Mouse (Mus musculus) frontal cortex, postnatal 10 days (tissue): ENCODE measurements at regions not wholly inside any gene's neighbourhood (a gene's known extent, or its start where the extent isn't known, plus 50 kb on each side); places are given as distances from the start of the nearest gene placed in this dataset.

Experiments used
- DNase-seq, 2 experiments: peaks; one replicate each; pipeline ENCODE4 v3.0.0; 2022; ENCODE audit warnings: low spot score in 2 of 2, mixed read lengths in 1 of 2

DNA sequence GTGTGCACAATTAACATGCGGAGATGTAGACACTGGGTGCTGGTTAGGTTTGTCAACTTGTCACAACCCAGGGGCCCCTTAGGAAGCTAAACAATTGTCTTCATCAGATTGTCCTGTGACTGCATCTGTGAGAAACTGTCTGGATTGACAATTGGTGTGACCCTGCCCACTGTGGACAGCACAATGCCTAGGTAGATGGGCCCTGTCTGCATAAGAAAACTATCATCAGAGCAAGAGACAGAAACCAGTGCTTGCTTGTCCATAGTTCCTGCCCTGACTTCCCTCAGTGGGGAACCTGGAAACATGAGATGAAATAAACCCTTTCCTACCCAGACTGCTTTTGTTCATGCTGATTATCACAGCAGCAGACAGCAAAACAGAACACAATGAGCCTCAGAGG, 63.5 kb upstream of the Tyw5 start:
- DNase-seq = no peak

DNA sequence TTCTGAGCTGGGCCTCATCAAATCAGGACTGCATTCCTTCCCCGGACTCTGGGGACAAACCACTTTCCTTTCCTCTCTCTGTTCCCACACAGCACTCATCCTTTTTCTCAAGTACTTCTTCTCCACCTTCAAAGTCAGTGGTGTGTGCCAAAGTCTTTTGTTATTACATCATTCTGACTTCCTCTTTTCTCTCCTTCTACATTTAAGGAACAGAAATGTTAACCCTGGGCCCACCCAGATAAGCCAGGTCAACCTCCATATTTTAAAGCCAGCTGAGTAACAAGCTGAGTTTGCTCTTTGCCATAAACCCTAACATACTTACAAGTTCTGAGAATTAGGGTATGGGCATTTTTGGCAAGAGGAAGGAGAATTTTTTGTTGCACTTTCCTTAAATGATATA, 65.3 kb upstream of the Tyw5 start:
- DNase-seq = no peak

DNA sequence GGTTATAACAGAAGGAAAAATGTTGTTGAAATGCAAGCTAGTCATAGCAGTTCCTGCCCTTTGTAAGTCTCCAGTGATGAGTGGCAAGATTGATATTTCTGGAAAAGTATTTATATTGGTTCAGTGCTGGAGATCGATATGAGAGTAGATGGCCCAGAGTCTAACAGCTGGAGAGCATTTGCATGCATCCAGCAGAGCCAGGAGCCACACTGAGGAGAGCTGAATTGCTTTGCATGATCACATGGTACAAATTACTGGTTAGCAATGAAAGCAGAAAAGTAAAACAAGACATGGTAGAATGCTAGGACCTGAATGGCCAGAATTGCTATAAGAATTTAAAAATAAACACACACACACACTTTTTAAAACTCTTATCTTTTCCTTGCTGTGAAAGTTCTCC, 70.8 kb upstream of the Tyw5 start:
- DNase-seq = no peak

DNA sequence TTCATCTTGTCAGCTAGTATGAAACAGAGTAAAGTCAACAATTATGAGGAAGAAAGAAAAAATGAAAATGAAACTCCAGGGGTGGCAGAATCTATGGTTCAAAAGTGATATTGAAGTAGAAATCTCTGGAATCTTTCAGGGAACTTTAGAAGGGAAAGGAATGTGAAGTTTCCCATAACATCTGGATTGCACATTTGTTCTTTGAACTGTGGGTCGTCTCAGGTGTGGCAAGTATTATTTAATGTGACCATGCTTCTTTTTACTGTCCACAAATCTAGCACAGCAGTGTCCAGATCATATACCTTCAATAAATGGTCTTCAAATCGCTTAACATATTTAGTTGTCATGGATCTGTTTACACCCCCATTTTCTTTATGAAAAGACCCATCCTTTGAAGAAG, 71.2 kb upstream of the Tyw5 start:
- DNase-seq = no peak

DNA sequence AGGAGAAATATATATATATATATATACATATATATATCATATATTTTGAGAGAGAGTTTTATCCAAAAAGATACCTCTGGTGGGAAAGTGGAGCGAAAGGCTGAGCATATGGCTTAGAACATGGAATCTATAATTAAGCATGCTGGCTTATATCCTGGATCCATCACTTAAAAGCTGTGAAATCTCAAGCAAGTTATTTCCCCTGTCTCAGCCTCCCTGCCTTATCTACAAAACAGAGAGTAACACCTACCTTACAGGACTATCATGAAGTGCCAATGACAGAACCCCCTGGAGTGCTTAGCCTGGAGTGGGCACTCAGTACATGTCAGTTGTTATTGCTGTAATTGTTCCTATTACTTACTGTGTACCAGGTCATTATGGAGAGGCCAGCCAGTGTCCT, 71.9 kb upstream of the Tyw5 start:
- DNase-seq = no peak

DNA sequence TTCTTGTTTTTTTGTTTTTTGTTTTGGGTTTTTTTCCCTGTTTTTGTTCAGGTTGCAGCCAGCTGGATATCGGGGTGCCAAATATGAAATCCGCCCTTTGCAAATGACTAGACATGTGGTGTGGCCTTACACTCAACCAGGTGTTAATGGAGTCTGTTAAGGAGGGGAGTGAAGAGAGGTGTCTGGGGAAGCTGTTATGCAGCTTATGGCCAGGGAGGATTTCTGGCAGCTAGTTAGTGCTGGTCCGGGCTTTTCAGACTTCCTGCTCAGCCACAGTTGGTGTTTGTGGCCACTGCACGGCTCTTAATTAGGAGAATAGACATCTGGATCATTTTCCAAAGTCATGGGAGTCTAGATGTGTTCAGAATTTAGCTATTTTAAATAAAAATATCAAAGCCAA, 72.7 kb upstream of the Tyw5 start:
- no peak for DNase-seq

DNA sequence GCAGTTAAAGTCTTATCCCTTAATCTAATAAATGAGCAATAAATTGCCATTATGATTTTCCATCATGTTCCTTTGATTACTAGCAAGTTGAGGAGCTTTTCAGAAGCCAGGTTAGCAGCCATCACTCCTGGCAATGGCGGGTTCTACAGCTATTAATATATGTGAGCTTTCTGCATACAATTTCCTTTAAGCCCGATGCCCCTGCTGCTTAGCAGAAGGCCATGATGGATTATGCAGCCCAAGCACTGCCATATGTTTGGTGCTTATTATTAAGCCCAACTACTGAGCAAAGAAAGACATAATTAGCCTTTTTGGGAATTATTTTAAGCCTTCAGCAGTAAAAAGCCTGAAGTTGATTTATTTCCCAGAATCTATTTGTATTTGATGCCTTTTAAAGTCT, 82.3 kb upstream of the Tyw5 start:
- no peak for DNase-seq

DNA sequence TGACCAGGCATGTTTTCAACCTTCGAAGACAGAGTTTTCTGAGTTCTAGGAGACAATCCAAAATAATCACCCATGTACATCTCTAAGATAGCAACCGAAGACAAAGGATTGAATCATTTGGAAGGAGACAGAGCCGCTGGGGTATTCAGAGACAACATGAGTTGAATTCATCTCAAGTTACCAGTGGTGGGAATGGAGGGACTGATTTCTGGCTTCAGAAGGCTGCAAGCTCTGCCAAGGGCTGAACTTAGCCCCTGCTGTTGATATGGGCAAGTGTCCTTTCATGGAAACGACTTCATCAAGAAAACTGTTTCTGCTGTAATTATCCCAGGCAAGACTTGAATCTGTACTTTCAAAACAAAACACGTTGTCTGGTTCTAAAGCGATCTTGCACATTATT, 82.7 kb upstream of the Tyw5 start:
- DNase-seq = no peak

DNA sequence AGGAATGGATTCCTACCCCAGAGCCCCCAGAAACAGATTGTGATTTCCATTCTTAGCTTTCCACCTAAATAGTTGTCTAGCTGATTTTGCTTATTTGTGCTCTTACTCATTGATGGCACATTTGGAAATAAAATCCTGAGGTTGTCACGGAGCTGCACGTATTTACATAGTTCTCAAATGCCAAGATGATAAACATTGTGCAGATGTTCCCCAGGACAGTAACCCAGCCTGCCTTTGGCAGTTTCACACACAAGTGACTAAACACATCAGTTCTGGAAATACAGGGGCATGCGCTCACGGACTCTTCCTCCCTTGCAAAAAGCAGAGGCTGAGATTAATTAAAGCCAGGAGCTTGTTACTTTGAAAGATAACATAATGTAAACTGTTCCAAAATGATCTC, 83.1 kb upstream of the Tyw5 start:
- no peak for DNase-seq

DNA sequence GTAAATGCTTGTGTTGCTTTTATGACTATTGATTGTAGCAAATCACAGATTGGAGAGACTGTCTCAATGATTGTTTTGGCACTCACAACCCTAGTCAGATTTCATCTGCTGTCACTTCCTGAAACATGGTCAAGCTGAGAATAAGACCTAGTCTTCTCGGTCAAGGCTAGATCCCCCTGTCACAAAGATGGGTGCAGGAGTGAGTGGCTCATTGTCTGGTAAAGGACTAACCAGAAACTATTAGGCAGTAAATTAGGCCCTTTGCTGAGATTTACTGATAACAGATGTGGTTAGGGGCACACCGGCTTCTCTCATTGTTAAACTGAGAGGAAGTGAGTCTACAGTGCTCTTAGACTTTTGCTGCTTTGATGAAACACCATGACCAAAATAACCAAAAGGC, 85.8 kb upstream of the Tyw5 start:
- no peak for DNase-seq

DNA sequence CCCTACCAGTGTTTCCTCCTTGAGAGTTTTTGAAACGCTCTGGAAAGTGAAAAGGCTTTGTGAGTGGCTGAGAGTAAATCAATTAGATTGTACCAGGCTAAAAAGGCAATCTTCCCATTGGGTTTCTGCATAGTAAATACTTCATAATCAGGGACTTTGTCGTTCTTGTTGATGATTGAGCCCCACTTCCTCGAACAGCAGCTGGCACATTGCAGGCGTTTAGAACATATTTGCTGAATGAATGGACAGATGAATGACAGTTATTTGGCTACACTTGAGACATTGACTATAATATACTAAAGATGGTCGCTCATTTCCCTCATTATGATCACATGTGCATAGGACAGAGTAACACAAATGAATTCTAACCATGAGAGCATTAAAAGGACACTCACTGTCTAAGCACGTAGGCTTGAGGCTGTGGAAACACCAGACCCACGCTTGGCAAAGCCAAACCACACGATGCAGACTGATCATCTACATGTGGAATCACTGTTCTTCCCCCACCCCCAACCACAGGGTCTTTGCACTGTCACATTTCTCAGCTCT, 90.7 kb upstream of the Tyw5 start:
- DNase-seq = no peak

DNA sequence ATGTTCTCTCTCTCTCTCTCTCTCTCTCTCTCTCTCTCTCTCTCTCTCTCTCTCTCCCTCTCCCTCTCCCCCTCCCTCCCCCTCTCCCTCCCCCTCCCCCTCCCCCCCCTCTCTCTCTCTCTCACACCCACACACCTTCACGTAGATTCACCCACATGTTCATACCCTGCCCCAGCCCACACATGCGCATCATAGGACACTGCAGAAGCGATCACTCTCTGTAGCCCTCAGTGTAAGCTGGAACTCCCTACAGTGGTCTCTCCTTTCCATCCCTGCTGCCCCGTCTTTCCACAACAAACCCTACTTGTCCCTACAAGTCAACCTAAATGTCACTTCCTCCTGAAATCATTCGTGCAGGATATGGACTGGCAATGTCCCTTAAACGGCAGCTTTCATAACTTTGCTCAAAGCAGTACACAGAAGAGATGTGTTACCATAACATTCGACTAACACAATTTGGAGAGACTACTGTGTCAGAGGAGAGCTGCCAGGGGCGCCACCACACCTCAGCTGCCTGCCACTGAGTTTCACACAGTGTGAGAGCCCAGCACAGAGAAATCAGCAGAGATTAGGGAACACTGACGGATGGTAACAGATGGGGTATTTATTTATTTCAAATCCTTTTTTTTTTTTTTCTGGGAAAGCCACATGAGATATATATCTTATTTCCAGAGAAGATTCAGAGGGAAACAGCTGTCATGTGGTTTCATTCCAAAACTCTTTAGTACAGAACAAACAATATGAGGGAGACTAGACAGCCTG, 103.6 kb upstream of the Tyw5 start:
- no peak for DNase-seq

DNA sequence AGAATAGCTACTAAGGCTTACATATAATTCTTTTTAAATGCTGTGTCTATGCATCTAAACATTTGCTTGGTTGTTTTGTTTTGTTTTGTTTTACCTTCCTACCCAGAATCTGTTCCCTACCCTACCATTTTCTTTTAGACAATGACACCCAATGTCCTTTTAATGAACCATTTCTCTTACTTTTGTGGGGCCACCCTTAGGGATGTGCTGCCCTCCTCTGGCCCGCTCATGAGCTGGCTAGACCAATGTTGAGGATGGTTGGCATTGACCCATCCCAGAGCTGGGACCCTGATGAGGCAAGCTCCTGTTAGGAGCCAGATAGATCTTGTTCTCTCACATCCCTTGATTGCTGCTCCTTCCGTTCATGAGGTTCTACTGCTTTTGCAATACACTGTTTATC, 105.0 kb upstream of the Tyw5 start:
- DNase-seq = no peak

DNA sequence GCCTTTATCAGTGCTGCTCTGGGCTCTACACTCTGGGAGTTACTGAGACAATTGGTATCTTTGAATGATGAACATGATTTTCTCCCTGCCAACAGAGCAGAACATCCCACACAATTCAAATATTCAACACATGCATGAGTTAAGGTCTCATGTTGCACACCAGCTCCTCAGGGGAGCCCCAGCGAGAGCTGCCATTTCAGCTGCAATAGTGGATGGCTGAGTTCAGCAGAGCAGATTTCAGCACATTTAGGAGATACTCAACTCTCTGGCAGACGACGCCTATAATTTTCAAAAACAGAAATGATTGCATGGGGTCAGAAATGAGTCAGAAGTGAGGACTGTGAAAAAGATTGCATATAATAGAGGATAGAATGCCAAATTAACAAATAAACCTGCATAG, 105.6 kb upstream of the Tyw5 start:
- DNase-seq = no peak

DNA sequence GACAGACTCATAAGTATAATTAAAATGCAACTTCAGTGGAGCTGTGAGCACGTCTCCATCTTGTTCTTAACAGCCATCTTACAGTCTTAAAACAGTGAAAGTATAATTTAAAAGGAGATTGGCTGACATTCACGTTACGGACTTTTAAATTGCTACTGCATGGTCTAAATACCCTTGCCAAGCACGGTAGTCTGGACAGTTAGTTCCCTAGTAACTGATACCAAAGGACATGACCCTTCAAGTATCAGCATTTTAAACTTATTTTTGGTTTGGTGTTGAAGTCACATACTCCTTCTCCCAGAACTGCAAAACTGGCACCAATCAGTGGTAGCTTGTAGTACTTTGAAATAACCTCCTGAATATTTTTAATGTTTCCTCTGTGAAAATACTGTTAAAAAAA, 119.1 kb upstream of the Tyw5 start:
- DNase-seq = no peak

DNA sequence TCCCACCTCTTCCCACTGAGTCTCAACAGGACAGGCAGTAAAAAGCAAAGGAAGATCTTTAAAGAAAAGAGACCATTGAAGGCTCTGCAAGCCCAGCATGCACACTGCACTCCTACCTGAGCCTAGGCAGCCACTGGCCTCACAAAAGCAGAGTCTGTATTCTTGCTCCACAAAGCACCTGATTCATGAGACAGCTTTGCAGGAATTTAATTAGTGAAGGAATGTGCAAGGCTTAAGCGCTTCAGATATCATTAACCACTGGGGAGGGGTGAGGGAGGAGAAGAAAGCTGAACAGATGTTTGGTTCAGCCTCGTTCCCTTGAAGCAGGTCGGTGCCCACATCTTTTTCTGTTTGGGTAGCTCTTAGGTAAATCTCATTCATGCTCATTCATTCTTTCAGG, 121.8 kb upstream of the Tyw5 start:
- no peak for DNase-seq

DNA sequence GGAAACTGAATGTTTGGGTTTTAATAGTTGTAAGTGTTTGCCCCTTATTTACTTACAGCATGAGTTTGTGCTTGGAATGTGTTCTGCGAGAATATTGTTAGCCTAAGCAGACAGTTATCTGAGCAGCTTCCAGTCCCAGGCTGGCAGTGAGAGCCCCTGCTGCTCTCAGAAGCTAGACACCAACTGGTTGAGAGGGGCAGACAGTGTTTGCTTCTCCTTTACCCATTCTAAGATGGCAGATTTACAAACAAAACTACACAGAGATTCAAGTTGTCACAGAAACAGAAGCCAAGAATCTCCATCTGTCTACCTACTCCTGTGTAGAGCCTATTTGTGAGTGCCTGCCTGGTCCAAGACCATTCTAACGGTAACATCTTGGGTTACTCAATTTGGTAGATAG, 122.4 kb upstream of the Tyw5 start:
- no peak for DNase-seq

DNA sequence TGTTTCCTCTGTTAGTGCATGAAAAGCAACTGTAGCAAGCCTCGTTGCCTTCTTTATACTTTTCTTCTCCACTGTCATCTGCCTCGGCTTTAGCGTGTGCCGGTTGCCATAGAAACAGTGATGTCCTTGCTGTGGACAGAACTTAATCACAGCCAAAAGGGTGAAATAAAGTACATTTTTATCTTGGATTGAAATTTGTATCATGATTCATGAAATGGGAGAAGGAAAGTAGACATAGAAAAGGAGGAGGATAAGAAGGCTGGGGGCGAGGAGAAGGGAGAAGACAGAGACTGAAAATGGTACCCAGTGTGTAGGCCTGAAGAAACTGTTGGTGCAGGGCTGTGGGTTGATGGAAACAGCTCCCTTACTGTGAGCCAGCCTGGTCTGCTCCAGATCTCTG, 130.5 kb upstream of the Tyw5 start:
- DNase-seq = no peak

DNA sequence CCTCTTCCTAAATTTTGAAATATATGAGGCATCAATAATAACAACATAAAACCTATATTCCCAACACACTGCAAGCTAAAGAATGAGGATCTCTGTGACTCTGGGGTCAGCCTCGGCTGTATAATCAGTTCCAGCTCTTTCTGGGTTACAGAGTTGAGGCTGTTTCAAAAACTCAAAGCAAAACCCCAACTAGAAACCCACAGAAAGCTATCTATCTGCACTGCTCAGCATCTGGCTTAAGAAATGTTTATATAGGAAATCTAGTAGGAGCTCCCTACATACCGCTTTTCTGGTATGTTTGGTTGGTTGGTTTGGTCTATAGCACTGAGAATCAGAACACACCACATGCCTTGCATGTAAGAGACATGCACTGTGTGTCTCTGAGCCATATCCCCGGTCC, 137.8 kb upstream of the Tyw5 start:
- no peak for DNase-seq

DNA sequence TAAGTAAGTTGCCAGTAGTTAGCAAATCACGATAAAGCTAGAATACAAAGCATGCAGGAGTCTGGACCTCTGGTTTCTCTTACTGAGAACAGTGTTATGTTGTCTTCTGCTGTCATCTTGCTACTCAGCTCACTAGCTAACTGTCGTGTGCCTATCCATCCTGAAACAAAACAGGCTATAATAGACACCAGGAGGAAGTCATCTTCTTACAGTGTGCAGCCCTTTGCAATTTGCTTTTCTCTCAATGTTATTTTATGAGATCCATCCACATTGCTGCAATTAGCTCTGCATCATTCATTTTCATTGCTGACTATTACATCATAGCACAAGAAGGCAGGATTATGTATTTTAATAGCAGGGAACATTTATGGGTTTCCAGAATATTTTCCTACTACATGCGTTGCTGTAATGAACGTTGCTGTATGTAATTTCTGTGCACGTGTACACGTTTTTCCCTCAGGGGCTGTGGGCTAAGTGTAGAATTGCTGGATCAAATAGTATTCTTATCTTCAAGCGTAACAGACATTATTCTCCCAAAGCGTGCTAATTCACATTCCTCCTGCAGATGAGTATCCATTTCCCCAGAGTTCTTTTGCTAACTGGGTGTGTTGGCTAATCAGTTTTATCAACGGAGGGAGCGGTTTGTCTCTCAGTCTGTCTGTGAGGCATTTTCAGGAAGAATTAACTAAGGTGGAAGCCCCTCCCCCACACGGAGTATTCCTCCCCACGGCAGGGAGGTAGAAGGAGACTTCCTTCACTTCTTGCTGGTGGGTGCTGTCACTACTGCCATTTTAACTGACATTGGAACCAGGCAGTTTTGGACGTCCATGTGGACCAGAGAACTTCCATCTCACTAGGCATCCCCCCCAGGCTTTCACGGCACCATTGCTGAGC, 139.1 kb upstream of the Tyw5 start:
- no peak for DNase-seq

DNA sequence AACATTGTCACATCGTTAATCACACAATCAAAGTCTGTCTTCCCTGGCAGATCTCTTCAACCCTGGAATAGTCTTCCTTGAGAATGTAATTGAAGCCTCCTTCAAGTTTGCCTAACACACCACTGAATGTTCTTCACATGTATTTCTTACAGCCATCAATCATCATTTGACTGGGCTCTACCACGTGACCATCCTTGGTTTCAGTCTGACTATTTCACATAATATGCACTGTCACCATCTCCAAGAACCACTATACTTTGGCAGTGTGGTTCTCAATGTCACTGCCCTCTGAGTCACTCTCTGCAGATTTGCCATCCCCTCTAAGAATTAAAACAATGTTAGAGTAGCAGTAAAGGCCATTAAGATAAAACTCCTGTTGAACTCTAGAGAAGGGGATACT, 154.6 kb upstream of the Tyw5 start:
- DNase-seq = no peak

DNA sequence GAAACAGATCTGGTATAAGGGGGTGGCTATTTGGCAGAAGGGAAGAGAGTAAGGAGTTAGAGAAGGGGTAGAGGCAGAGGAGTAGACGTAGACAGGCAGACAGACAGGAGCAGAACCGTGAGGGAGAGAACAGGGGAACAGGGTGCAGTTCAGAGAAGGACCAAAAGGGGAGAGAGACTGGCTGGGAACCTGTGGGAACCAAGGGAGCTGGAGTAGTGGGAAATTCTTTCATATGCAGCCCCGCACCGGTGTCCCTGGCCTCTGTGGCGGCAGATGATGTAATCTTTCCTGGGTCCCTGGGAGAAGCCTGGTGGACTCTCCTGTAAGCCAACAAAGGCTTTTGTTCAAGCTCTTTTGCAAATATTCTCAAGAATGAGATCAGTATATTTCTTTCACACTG, 157.8 kb upstream of the Tyw5 start:
- no peak for DNase-seq

DNA sequence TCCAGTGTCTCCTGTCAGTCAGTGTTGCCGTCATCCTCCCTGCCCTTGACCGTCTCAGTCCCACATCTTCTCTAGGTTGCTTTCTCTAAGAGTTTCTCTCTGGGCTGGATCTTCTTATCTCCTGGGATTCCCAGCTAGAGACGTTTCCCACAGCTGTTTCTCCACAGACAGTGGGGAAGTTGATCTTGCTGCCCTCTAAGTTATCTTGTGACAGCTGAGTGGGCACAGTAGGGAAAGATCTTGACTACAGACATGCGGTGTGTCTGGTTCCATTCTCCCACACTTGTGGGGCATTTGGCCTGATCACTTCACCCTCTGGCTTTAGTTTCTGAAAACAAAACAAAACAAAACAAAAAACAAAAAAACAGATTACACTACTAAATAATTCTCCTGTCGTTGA, 165.2 kb upstream of the Tyw5 start:
- DNase-seq = no peak
